Mouse (Mus musculus) hematopoietic stem cell, adult 5-6 weeks (primary cell): ENCODE measurements around the gene Slc25a44. TPM values are rescaled to one million over a fixed set of nuclear protein-coding genes. Genes with fewer than 3 reads are reported as not detected.

ENCODE experiments used
- ATAC-seq, 2 experiments: fragments of 125-278 bp in 1 of 2; replicated peaks in 1 of 2; 2 replicates each; pipeline ENCODE4 v1.8.0; 2016 to 2017; ENCODE audit warnings: inconsistent platforms in 2 of 2, mild to moderate bottlenecking in 2 of 2, moderate number of reproducible peaks in 2 of 2, low read depth in 1 of 2, moderate TSS enrichment in 1 of 2; ENCODE audit not compliant: low FRiP score in 2 of 2, poor library complexity in 2 of 2, severe bottlenecking in 2 of 2, insufficient read depth in 1 of 2, low TSS enrichment in 1 of 2
- total RNA-seq: library from RNA; stranded (forward); fragments of 172-1452, 232-1000 nt; gene quantifications from 2 replicates; pipeline ENCODE4 v1.2.3, GENCODE M21; 2017

Gene Slc25a44
- 11.5 and 15.6 TPM in 2 replicates for total RNA-seq

GRCm38 (mm10) chr3:88424605-88425329, at the start of gene Slc25a44:
TSS of gene Slc25a44 (minus strand) at chr3:88425139.
- ATAC-seq, result peak; percentile 97 to 98

- no peak for ATAC-seq
These were observed 48.6 kb upstream of the Slc25a44 start for GRCm38 (mm10) chr3:88473571-88473970.

GRCm38 (mm10) chr3:88473020-88473419, 48.1 kb upstream of the Slc25a44 start:
- no peak for ATAC-seq

GRCm38 (mm10) chr3:88470943-88471479, 46.1 kb upstream of the Slc25a44 start:
- ATAC-seq, result no peak

GRCm38 (mm10) chr3:88469466-88469865, 44.5 kb upstream of the Slc25a44 start:
- no peak for ATAC-seq

GRCm38 (mm10) chr3:88467116-88467824, 42.3 kb upstream of the Slc25a44 start:
- peak; percentile 81 to 93 for ATAC-seq

- ATAC-seq, result peak in 1 of 2 experiments; percentile 29; a peak in 1 of 4 replicates
These were observed 40.2 kb upstream of the Slc25a44 start for GRCm38 (mm10) chr3:88465127-88465526.

- ATAC-seq, result peak; percentile 29 to 40; a peak in 2 of 4 replicates
These were observed 39.5 kb upstream of the Slc25a44 start for GRCm38 (mm10) chr3:88464425-88464824.

- ATAC-seq, result no peak
These were observed 36.2 kb upstream of the Slc25a44 start, which contains the start of gene Sema4a for GRCm38 (mm10) chr3:88460983-88461696. TSS of gene Sema4a (minus strand) at chr3:88461182.

GRCm38 (mm10) chr3:88460029-88460428, 35.1 kb upstream of the Slc25a44 start:
- no peak for ATAC-seq

- no peak for ATAC-seq
These were observed 33.9 kb upstream of the Slc25a44 start for GRCm38 (mm10) chr3:88458778-88459219.

GRCm38 (mm10) chr3:88456746-88457532, 32.0 kb upstream of the Slc25a44 start:
- no peak for ATAC-seq

- no peak for ATAC-seq
These were observed 31.4 kb upstream of the Slc25a44 start for GRCm38 (mm10) chr3:88456313-88456712.

GRCm38 (mm10) chr3:88455588-88456264, 30.8 kb upstream of the Slc25a44 start:
- ATAC-seq, result peak in 1 of 2 experiments; percentile 18; a peak in 1 of 4 replicates

GRCm38 (mm10) chr3:88454762-88455587, 30.0 kb upstream of the Slc25a44 start:
- ATAC-seq, result peak; percentile 6 to 24; a peak in 2 of 4 replicates

GRCm38 (mm10) chr3:88453986-88454385, 29.0 kb upstream of the Slc25a44 start:
- ATAC-seq, result peak; percentile 33 to 40; a peak in 2 of 4 replicates
